Mouse (Mus musculus) heart, postnatal 0 days (tissue): Measurements from ENCODE around the gene Camta1. TPM values are rescaled to one million over a fixed set of nuclear protein-coding genes. Genes with fewer than 3 reads are reported as not detected.
A peak's percentile ranks its signal among the peaks of the same experiment; 100 is the strongest.

ENCODE experiments used
- ATAC-seq: fragments of 200-750 bp; cut with Nextera tagmentation; 2 replicates; pipeline ENCODE4 v1.8.0; 2017; ENCODE audit warnings: low read depth, moderate number of reproducible peaks, moderate library complexity; ENCODE audit not compliant: insufficient read depth
- DNase-seq: peaks from one replicate; pipeline ENCODE4 v3.0.0-alpha.2; 2016; ENCODE audit warnings: low spot score
- H3K27ac ChIP-seq: fragments of 300-500 bp; sonication (generic); 2 replicates; pipeline ENCODE4 v1.5.1; 2014; ENCODE audit warnings: low read depth, mild to moderate bottlenecking
- H3K27me3 ChIP-seq: fragments of 300-500 bp; sonication (generic); 2 replicates; pipeline ENCODE4 v1.6.1; 2014; ENCODE audit warnings: low read length, mixed read lengths; ENCODE audit not compliant: control insufficient read depth, insufficient read depth
- H3K36me3 ChIP-seq: fragments of 300-500 bp; sonication (generic); replicated peaks from 2 replicates; pipeline ENCODE4 v1.6.1; 2014; ENCODE audit warnings: low read length, mixed read lengths; ENCODE audit not compliant: control insufficient read depth, insufficient read depth
- H3K4me1 ChIP-seq: fragments of 300-500 bp; sonication (generic); 2 replicates; pipeline ENCODE4 v1.6.1; 2014; ENCODE audit warnings: antibody characterized with exemption; ENCODE audit not compliant: control insufficient read depth, insufficient read depth
- H3K4me2 ChIP-seq: fragments of 300-500 bp; sonication (generic); 2 replicates; pipeline ENCODE4 v1.6.1; 2014; ENCODE audit warnings: low read depth, mild to moderate bottlenecking, low read length, moderate library complexity
- H3K4me3 ChIP-seq: fragments of 300-500 bp; sonication (generic); 2 replicates; pipeline ENCODE4 v1.5.1; 2014; ENCODE audit warnings: low read depth, low read length
- H3K9ac ChIP-seq: fragments of 300-500 bp; sonication (generic); replicated peaks from 2 replicates; pipeline ENCODE4 v1.6.1; 2014; ENCODE audit warnings: low read depth, low read length, mixed read lengths
- H3K9me3 ChIP-seq: fragments of 300-500 bp; sonication (generic); replicated peaks from 2 replicates; pipeline ENCODE4 v1.6.1; 2016; ENCODE audit warnings: low read length; ENCODE audit not compliant: control insufficient read depth
- CTCF ChIP-seq: IDR thresholded peaks from 2 replicates; pipeline ENCODE4 v1.5.1; 2016; ENCODE audit warnings: antibody characterized with exemption, control low read depth, low read depth
- EP300 ChIP-seq: IDR thresholded peaks from 2 replicates; pipeline ENCODE4 v1.6.1; 2016; ENCODE audit warnings: antibody characterized with exemption, low read depth
- WGBS: fragments of 180-500 bp; shearing (Covaris S2); extraction: QIAGEN DNeasy Blood & Tissue Kit; methylation state at CpG from one replicate; pipeline ENCODE4 v1.1.7; 2014; 5-methylcytosine and 5-hydroxymethylcytosine counted together
- polyA plus RNA-seq: library from polyadenylated mRNA; unstranded; fragments of >200 nt; fragmentation: Nextera tagmentation; extraction: Ambion mirVana; gene quantifications from 2 replicates; pipeline ENCODE4 v1.2.1, GENCODE M21; 2015
- total RNA-seq: library from RNA; depleted of rRNA; stranded (reverse); fragments of >200 nt; gene quantifications from 2 replicates; pipeline ENCODE4 v1.2.3, GENCODE M21; 2014; ENCODE audit warnings: low replicate concordance

The Camta1 gene
- total and polyA plus RNA-seq, 2 experiments from 2014 or later, result 72.7 to 240 TPM

GRCm38 (mm10) chr4:150938063-150938452 is 923.6 kb downstream of the Camta1 start:
- DNase-seq (no peak), ATAC-seq (no peak)
- Histone ChIP-seq H3K9ac (no peak overlapping the region), H3K4me3 (0 out of 2 replicates have a peak overlapping the region, but pooled peaks have one; percentile 1), H3K27me3 (no peaks in the 10 kb centered on the region; the same call in 1 of the 2 replicates), H3K4me2 (peak overlapping the region; percentile 39), H3K27ac (no peak overlapping the region), H3K9me3 (no peaks in the 10 kb centered on the region), H3K4me1 (no peaks in the 10 kb centered on the region), H3K36me3 (no peaks in the 10 kb centered on the region)
- TF ChIP-seq CTCF, result no peak
- no peak for TF ChIP-seq EP300
- 11% methylated on average over 14 of the region's 14 CpGs for WGBS

- 64% methylated on average over 16 of the region's 16 CpGs for WGBS
- Histone ChIP-seq H3K4me1 (no peaks in the 10 kb centered on the region), H3K27ac (no peak overlapping the region), H3K4me3 (0 out of 2 replicates have a peak overlapping the region, but pooled peaks have one; percentile 1), H3K9me3 (no peaks in the 10 kb centered on the region), H3K9ac (no peak overlapping the region), H3K4me2 (peak overlapping the region; percentile 39), H3K36me3 (no peaks in the 10 kb centered on the region), H3K27me3 (no peaks in the 10 kb centered on the region; the same call in 1 of the 2 replicates)
- TF ChIP-seq CTCF (no peak), EP300 (no peak)
- DNase-seq (no peak), ATAC-seq (no peak)
Measured at GRCm38 (mm10) chr4:150937293-150938062, 924.2 kb downstream of the Camta1 start.

GRCm38 (mm10) chr4:150933503-150933902 is 928.2 kb downstream of the Camta1 start:
- H3K4me1 ChIP-seq, result no peaks in the 10 kb centered on the region
- H3K36me3 ChIP-seq, result no peaks in the 10 kb centered on the region
- no peaks in the 10 kb centered on the region for H3K9me3 ChIP-seq
- no peak overlapping the region for H3K4me2 ChIP-seq
- DNase-seq, result no peak
- 67% methylated on average over 1 of the region's 1 CpGs for WGBS
- ATAC-seq, result no peak
- TF ChIP-seq EP300, result no peak
- TF ChIP-seq CTCF, result no peak
- H3K27me3 ChIP-seq, result no peaks in the 10 kb centered on the region; the same call in 1 of the 2 replicates
- no peak overlapping the region for H3K27ac ChIP-seq
- H3K9ac ChIP-seq, result no peak overlapping the region
- H3K4me3 ChIP-seq, result no peak overlapping the region

GRCm38 (mm10) chr4:150927789-150928188 is 933.9 kb downstream of the Camta1 start:
- TF ChIP-seq EP300 (no peak), CTCF (no peak)
- Histone ChIP-seq H3K27ac (no peak overlapping the region), H3K9me3 (no peaks in the 10 kb centered on the region), H3K36me3 (no peaks in the 10 kb centered on the region), H3K9ac (no peak overlapping the region), H3K27me3 (no peaks in the 10 kb centered on the region), H3K4me1 (no peaks in the 10 kb centered on the region), H3K4me2 (no peak overlapping the region), H3K4me3 (no peak overlapping the region)
- WGBS, result 53% methylated on average over 10 of the region's 10 CpGs
- no peak for ATAC-seq
- DNase-seq, result no peak

- no peak for ATAC-seq
- TF ChIP-seq CTCF, result no peak
- TF ChIP-seq EP300, result no peak
- no peaks in the 10 kb centered on the region for H3K36me3 ChIP-seq
- no peaks in the 10 kb centered on the region for H3K9me3 ChIP-seq
- no peak overlapping the region for H3K27ac ChIP-seq
- no peak overlapping the region for H3K4me2 ChIP-seq
- DNase-seq, result no peak
- H3K27me3 ChIP-seq, result no peaks in the 10 kb centered on the region
- H3K9ac ChIP-seq, result no peak overlapping the region
- H3K4me3 ChIP-seq, result no peak overlapping the region
- no peaks in the 10 kb centered on the region for H3K4me1 ChIP-seq
- 53% methylated on average over 13 of the region's 14 CpGs for WGBS
Measured at GRCm38 (mm10) chr4:150926924-150927705, 934.6 kb downstream of the Camta1 start.
